Mouse (Mus musculus): ENCODE measurements around the gene Noct.

Noct gene

GRCm38 (mm10) chr3:51230886-51231285 is 6.6 kb downstream of the Noct start:
- no peak for DNase-seq (ENCODE audit: low spot score in 2 of 2)

- no peak for DNase-seq (ENCODE audit: low spot score in 2 of 2)
Observed at GRCm38 (mm10) chr3:51231499-51231898, 7.3 kb downstream of the Noct start.

DNA sequence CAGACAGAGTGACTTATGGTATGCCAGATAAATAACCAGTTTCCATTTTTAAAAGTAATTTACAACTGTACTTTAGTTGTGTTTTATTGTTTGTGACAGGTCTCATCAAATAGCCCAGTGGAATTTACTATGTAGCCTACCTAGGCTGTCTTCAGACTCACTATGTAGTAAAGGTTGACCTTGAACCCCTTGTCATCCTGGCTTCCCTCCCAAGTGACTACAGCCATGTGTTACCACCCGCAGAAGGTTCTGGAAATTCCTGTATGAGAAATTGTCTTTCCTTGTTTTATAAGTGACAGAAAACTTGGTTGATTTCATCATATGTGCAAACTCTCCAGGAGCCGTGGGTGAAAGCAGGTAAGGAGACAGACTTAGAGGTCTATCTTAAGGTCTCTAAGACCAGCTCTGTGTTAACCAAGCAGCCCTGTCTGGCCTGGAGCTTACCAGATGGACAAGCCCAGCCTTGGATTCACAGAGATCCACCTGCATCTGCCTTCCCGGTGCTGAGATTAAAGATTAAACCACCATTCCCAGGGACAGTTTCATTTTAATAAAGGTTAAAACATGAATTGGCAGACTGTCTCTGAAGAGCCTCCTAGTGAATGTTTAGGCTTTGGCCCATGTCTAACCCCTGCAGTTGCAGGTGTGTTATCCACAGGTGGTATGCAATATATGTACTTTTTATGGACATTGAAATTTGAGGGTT is 8.1 kb downstream of the Noct start:
- no peak for DNase-seq (ENCODE audit: low spot score in 2 of 2)

DNA sequence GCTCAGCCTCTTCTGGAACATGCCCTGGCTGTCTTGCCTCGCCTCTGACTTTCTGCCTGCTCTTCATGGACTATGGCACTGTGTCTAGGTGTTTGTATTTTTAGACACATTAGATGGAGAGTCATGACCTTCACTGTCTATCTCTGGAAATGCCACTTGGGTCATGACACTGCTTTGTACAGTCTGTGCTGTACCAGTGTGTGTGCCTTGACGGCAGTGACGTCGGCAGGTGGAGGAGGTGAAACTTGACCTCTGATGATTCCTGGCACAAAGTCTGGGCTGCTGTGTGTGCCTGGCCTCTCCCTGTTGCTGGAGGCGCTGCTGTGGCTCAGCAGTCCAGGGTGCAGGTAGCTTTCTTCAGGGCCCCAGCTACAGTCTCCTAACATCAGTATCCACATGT is 9.2 kb downstream of the Noct start:
- no peak for DNase-seq (ENCODE audit: low spot score in 2 of 2)

DNA sequence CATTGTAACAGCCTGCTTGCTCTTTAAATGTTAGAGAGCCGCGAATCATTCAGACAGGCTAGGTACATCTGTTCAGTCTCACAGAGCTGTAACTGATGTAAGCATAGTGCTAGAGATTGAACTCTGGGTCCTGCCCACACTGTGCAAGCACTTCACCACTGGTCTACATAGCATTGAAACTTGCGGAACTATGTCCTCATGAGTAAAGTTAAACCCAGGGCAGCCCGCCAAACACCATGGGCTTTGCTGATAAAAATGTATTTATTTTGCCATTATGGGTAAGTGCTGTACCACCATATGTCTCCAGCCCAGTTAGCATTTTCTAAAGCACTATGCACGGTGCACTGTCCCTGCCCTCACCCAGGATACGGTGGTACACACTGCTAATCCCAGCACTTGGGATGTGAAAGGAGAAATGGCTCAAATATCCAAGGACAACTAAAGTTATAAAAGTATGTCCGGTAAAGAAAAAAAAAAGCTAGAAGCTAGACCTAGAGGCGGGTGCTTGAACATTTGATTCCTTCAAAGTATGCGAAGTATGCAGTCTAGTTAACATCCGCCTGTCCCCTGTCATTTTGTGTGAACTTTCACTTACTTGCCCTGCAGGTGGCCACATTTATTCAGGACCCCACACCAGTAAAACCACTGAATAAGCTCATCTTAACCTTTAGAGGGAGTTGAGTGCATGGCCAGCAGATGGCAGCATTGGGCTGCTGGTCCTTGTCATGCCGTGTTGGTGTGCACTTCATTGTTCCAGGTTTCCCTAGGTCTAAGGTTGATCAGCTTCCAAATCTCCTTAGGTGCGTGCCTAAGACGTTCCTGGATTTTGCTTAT is 9.9 kb downstream of the Noct start:
- DNase-seq (ENCODE audit: low spot score in 2 of 2), result peak; percentile 68 to 81

- no peak for DNase-seq (ENCODE audit: low spot score in 2 of 2)
Observed at GRCm38 (mm10) chr3:51234752-51235055, 10.5 kb downstream of the Noct start.

DNA sequence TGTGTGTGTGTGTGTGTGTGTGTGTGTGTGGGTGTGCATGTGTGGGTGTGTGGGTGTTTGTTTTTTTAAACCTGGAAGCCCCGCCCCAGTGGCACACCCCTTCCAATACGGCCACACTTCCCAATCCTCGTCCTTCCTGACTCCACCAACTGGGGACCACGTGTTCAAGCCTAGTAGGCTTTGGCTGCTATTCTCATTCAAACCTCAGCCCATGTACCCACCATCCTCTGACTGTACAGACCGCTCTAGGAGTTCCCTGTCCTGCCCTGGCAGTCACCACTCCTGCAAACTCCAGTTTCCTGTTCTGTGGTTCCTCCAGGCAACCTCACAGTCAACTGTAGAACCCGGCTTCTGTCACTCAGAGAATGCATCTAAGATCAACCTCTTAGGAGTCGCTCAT is 14.3 kb downstream of the Noct start:
- no peak for DNase-seq (ENCODE audit: low spot score in 2 of 2)

DNA sequence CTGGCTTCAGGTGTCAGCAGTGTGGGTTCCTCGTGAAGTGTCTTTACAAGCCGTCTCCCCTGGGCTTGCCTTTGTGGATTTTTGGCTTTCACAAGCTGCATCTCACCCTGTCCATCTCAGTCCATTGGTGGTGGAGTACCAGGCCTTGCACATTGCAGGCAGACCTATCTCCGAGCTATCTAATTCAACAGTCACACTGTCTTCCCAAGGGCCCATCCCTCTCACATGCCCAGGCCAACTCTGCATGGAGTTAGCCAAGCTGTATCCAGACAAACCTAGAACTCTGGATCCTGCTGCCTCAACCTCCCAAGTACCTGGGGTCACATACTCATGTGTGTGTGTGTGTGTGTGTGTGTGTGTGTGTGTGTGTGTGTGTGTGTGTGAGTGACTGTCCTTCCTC is 15.3 kb downstream of the Noct start:
- DNase-seq (ENCODE audit: low spot score in 2 of 2), result no peak

DNA sequence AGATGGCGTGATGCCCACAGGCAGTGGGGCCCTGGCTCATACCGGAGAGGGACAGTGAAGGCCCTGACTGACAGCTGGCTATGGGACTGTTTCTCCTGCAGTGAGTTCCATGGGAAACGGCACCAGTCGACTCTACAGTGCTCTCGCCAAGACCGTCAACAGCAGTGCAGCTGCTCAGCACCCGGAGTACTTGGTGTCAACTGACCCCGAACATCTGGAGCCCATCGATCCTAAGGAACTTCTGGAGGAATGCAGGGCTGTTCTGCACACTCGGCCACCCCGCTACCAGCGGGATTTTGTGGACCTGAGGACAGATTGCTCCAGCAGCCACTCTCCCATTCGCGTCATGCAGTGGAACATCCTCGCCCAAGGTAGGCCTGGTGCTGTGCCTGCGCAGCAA is 23.5 kb downstream of the Noct start:
- DNase-seq (ENCODE audit: low spot score in 2 of 2), result no peak

- DNase-seq (ENCODE audit: low spot score in 2 of 2), result no peak
Observed at GRCm38 (mm10) chr3:51248600-51248999, 24.4 kb downstream of the Noct start.

DNA sequence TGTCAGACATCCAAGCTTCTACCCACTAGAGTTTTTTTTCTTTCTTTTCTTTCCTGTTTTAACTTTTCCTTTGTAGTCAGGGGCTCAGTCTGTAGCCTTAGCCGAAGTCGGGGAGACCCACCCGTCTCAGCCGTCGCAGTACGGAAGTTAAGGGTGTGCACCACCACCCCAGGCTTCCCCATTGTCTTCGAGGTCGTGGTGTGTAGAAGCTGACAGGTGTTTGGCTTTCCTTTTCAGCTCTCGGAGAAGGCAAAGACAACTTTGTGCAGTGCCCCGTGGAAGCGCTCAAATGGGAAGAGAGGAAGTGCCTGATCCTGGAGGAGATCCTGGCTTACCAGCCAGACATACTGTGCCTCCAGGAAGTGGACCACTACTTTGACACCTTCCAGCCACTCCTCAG is 25.2 kb downstream of the Noct start:
- no peak for DNase-seq (ENCODE audit: low spot score in 2 of 2)

DNA sequence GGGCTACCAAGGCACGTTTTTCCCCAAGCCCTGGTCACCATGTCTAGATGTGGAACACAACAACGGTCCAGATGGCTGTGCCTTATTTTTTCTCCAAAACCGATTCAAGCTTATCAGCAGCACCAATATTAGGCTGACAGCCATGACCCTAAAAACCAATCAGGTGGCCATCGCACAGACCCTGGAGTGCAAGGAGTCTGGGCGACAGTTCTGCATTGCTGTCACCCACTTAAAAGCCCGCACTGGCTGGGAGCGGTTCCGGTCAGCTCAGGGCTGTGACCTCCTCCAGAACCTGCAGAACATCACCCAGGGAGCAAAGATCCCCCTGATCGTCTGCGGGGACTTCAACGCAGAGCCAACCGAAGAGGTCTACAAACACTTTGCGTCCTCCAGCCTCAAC is 25.6 kb downstream of the Noct start:
- DNase-seq (ENCODE audit: low spot score in 2 of 2), result no peak

GRCm38 (mm10) chr3:51251057-51251456 is 26.8 kb downstream of the Noct start:
- no peak for DNase-seq (ENCODE audit: low spot score in 2 of 2)

- no peak for DNase-seq (ENCODE audit: low spot score in 2 of 2)
Observed at GRCm38 (mm10) chr3:51252223-51252622, 28.0 kb downstream of the Noct start.

GRCm38 (mm10) chr3:51252689-51253402 is 28.6 kb downstream of the Noct start:
- DNase-seq (ENCODE audit: low spot score in 2 of 2), result no peak

GRCm38 (mm10) chr3:51254784-51255183 is 30.5 kb downstream of the Noct start:
- DNase-seq (ENCODE audit: low spot score in 2 of 2), result no peak

DNA sequence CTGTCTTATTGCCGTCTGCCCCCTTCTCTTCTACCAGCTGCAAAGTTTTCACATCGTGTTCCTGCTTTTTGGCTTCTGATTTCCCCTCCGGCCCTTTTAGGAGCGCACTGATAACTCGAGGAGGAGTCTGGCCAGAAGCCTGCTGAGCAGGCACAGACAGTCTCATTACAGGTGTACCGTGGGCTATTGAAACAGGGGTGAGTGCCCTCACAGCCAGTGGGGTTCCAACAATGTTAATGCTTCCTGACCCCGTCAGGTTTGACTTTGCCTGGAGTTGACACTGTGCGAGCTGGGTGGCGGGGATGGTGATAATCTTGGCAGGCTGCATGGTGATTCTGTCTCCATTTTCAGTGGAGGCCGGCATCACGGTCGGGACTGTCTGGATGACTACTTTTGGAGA is 32.2 kb downstream of the Noct start:
- no peak for DNase-seq (ENCODE audit: low spot score in 2 of 2)

- DNase-seq (ENCODE audit: low spot score in 2 of 2), result no peak
Observed at GRCm38 (mm10) chr3:51258070-51258469, 33.8 kb downstream of the Noct start.

DNA sequence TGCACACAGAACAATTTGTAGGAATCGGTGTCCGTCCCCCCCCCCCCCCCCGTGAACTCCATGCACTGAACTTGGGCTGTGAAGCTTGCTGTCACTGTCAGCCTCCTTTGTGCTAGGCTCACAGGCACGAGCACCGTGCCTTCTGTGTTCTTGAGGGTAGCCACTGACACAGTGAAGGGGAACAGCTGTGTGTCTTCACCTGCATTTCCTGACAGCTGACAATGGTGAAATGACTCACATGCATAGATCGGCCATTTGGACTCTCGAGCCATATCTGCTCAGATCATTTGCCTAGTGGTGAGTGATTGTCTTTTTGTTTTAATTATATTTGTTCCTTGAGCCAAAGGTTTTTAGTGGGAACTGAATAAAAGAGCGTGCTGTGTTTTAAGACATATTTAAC is 38.7 kb downstream of the Noct start:
- no peak for DNase-seq (ENCODE audit: low spot score in 2 of 2)

GRCm38 (mm10) chr3:51268434-51268833 is 44.2 kb downstream of the Noct start:
- no peak for DNase-seq (ENCODE audit: low spot score in 2 of 2)

- DNase-seq (ENCODE audit: low spot score in 2 of 2), result no peak
Observed at GRCm38 (mm10) chr3:51270069-51270817, 46.0 kb downstream of the Noct start.

- DNase-seq (ENCODE audit: low spot score in 2 of 2), result peak; percentile 97 to 98
Observed at GRCm38 (mm10) chr3:51275956-51276398, 51.7 kb downstream of the Noct start.

Data from frontal cortex, postnatal 36 days (tissue).